Mouse (Mus musculus) testis, adult 2 months (tissue): ENCODE data around the gene Dnajc7.

Source experiments
- CTCF ChIP-seq: fragments of 200-500 bp; IDR thresholded peaks from 2 replicates; pipeline ENCODE4 v1.5.1; 2012; ENCODE audit warnings: low read depth, mild to moderate bottlenecking, inconsistent platforms, low read length, moderate library complexity; ENCODE audit not compliant: control insufficient read depth, insufficient read depth, insufficient replicate concordance
- POLR2A ChIP-seq: fragments of 200-500 bp; IDR thresholded peaks from 2 replicates; pipeline ENCODE4 v1.6.1; 2012; ENCODE audit warnings: low read depth, mild to moderate bottlenecking, inconsistent platforms, low read length, moderate library complexity; ENCODE audit not compliant: control insufficient read depth

DNA sequence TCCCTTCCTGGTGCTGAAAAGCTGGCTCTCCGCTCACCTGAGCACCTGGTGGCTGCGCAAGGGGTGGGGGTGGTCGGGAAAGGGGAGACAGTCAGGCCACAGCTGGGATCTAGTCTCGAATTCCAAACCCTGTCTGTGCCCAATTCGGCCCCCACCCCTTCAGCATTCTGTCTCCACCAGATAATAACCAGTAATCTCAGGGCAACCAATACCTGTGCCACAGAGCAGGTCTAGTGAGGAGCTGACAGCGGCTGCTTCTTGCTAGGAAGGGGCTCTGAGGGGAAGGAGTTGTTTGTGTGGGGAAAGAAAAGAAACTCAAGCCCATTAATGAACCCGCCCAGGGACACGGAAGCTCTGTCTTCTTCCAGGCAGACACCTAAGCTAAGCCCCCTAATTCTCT lies 31.2 kb upstream of the Dnajc7 start:
- TF ChIP-seq POLR2A (no peak), CTCF (no peak)
